Mouse (Mus musculus) gastrocnemius, postnatal 10 days (tissue): ENCODE measurements around the gene Rtn4rl1. TPM values are rescaled to one million over a fixed set of nuclear protein-coding genes. Genes with fewer than 3 reads are reported as not detected.
"Not testable (repeated sequence)": the region's sequence is repeated elsewhere in the genome, so short reads cannot be mapped to it uniquely, and the experiment has no call there.

Experiments used
- DNase-seq: peaks from one replicate; pipeline ENCODE4 v3.0.0; 2021; ENCODE audit warnings: mixed read lengths
- total RNA-seq, 2 experiments: library from RNA; stranded (reverse); gene quantifications; 2 replicates each; pipeline ENCODE4 v1.2.3; 2021

Rtn4rl1 gene
- total RNA-seq, 2 experiments from 2014 or later = 3.2 to 3.8 TPM

DNA sequence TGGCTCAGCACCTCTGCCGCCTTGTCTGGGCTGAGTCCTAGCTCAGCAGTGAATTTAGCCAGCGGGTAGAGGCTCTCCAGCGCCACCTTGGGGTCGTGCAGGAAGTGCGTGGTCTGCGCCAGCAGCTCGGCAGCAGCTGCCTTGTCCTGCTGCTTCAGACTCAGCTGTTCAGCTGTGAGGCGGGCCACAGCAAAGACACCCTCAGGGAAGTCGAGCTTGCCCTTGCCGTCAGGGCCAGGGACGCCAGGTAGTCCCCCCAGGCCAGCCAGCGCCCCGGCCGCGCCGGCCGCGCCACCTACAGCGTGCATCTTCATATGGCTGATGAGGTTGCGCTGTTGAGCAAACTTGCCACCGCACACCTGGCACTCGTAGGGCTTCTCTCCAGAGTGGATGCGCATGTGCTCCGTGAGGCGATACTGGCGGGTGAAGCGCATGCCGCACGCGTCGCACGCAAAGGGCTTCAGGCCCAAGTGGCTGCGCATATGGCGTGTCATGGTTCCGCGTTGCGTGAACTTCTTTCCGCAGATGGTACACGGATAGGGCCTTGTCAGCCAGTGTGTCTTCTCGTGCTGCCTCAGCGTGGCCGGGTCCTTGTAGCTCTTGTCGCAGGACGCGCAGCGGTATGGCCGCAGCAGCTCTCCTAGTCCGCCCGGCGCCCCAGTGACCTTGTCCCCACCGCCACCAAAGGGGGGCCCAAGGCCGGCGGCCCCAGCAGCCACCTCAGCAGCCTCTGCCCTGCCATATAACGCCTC lies 28.0 kb upstream of the Rtn4rl1 start:
- DNase-seq = peak; percentile 84

DNA sequence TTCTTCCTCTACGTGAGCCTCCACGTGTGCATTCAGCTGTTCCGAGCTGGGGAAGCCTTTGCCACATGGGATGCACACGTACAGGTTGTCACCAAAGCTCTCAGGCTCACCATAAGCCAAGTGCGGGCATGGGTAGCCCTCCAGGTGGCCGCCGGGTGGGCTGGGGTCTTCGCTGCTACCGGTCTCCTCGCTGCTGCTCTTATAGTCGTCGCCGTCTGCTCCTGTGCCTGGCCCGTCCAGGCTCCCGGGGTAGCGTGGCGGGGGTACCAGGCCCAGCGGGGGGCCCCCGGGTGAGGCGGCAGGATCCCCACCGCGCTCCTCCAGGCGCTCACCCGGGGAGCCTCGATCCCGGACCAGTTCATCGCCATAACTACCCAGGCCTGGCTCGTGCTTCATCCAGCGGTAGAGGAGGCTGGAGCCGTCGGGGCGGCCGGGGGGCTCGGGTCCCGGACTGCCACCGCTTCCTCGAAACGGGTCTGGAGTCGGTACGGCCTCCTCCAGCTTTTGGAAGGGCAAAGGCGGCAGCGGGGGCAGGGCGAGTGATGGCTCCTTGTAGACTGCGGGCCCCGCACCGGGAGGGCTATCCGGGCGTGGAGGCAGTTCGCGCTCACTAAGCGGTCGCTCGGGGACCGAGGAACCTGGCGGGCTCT lies 27.3 kb upstream of the Rtn4rl1 start:
- DNase-seq = peak; percentile 45

- DNase-seq = peak; percentile 50
Measured at GRCm38 (mm10) chr11:75166861-75167642, 26.5 kb upstream of the Rtn4rl1 start.

- peak; percentile 57 for DNase-seq
Measured at GRCm38 (mm10) chr11:75167643-75168589, 25.7 kb upstream of the Rtn4rl1 start.

GRCm38 (mm10) chr11:75168590-75169361 lies 24.8 kb upstream of the Rtn4rl1 start:
- DNase-seq = peak; percentile 92

GRCm38 (mm10) chr11:75169405-75170080 lies 24.0 kb upstream of the Rtn4rl1 start, which contains the start of gene Hic1:
TSS of gene Hic1 (minus strand) at chr11:75169519.
- no peak for DNase-seq

DNA sequence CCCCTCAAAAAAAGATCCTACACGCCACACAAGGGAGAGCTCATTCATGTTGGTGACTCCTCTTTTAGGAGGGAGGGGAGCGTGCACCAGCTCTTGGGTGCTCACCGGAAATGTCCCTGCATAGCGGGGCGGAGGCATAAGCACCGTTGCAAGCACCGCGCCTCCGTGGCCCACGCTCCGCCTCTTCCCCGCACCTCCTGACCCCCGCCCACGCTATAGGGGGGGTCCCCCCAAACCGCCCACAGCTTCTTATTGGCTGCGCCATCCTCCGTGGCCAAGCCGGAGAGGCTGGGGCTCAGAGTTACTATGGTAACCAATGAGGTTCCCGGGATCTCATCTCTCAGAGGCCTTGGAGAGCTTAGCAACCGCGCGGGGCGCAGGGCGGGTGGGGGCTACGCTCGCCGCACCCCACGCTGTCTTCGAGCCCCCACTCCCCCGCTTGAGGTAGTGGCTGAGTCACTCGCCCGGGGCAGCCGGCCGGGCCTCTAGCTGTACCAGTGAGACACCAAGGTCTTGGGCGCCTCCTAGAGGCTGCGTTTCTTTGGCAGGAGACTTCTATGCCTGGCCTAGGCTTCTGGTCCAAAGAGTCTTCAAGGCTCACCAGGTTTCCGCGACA lies 23.3 kb upstream of the Rtn4rl1 start:
- DNase-seq = peak; percentile 94

DNA sequence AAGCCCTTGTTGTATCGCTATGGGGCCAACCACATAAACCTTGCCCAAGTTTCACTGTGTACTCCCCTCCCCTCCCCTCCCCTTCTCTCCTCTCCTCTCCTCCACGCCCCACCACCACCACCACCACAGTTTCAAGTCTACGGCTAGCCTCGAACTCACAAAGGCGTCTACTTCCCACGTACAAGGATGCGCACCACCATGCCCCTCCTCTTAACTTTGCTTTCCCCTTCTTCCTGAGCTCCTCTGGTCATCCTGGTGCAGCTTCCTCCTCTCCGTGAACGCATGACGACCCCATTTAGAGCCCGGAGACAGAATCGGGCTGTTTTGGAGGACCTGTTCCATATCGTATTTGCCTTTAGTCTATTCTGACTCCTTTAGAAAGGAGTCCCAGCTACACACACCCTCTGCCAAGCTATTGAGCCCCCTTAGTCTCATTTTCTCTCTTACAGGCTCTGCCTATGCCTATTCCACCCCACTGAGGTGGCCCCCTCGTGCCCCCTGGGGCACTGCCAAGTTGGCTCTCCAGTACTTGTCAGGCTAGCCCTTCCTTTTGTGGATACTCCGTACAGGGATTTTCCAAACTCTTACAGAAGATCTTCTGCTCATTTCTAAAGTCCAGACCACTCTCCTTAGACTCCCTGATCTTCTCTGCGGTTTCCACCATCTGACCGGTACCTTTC lies 22.3 kb upstream of the Rtn4rl1 start:
- DNase-seq = no peak

- peak; percentile 24 for DNase-seq
Measured at GRCm38 (mm10) chr11:75172151-75173094, 21.2 kb upstream of the Rtn4rl1 start.

DNA sequence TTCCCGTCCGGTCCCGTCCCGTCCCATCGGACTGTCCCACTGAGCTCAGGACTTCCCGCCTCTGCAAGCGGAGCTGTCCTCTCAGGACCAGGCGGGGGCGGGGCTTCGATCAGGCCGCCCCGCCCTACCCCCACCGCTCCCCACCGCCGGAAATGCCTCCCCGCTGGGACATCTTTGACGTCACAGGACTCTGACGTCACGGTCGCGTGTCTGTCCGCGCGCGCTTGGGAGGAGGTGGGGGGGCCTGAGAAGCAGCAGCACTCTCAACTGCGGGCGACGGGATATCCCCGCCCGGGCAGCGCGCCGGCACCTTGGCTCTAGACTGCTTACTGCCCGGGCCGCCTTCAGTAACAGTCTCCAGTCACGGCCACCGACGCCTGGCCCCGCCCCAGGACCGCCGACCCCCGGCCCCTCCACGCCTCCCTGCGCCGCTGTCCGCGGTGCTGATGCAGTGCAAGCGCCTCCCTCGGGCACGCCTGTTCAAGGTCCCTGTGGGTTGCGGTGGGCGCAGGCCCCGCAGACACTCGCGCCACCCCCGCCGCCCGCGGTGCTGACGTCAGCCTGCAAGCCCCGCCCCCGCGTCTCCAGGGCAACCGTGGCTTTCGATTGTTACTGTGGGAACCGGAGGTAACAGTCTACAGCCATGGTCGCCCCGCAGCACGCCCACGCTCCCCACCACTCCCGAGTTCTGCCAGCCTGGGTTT lies 20.3 kb upstream of the Rtn4rl1 start:
- DNase-seq = peak; percentile 78

DNA sequence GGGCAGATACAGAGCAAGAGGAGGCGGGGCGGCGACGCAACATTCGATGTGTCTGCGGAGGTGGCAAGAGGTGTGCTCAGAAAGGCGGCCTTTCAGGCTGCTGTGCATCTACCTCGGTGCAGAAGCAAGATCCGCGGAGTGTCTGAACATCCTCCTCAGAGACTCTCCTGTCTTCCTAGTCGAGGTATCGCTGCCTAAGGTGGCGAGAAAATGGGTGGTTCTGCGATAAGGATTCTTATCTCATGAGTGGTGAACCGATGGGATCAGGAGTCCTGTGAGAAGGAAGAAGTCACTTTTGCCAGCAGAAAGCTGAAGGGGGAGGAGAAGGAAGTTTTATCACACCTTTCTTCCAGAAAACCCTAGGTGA lies 19.8 kb upstream of the Rtn4rl1 start:
- no peak for DNase-seq

DNA sequence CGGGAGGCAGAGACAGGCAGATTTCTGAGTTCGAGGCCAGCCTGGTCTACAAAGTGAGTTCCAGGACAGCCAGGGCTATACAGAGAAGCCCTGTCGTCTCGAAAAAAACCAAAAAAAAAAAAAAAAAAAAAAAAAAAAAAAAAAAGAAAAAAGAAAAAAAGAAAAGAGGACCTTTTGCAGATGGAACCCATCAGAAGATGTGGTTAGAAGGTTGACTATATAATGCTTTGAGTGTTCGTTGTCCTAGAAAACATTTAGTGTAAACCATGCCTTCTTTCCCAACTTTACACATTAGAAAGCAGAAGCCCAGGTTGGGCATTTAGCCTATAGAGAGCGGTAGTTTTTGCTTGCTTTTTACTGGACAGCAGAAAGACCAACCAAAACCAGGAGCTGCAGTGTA lies 19.0 kb upstream of the Rtn4rl1 start:
- not testable (repeated sequence) for DNase-seq

GRCm38 (mm10) chr11:75178011-75178410 lies 15.6 kb upstream of the Rtn4rl1 start:
- DNase-seq = no peak

- DNase-seq = peak; percentile 86
Measured at GRCm38 (mm10) chr11:75178672-75179208, 14.8 kb upstream of the Rtn4rl1 start, which contains the start of gene Ovca2. TSS of gene Ovca2 (minus strand) at chr11:75178835.

GRCm38 (mm10) chr11:75183917-75184570 lies 9.5 kb upstream of the Rtn4rl1 start:
- DNase-seq = no peak

DNA sequence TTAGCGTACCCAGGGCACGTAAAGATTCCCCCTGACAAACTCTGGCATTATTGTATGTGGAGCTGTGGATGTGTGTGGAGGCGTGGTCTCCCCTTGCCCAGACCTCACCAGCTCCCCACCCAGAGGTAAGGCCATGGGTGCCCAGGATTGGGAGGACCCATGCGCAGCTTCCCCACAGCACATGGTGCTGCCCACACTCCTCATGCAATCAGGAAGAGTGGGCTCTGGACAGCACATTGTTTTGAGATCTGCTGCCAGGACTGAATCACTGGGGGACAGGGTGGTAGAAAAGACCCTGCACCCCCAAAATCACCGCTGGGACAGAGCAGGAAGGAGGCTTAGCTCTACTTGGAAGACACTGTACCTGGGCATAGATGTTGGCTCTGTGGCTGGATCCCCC lies 9.0 kb upstream of the Rtn4rl1 start:
- no peak for DNase-seq

GRCm38 (mm10) chr11:75184986-75185385 lies 8.6 kb upstream of the Rtn4rl1 start:
- DNase-seq = no peak
